Mouse (Mus musculus): ENCODE measurements around the gene Hist1h2ac. TPM values are rescaled to one million over a fixed set of nuclear protein-coding genes. Genes with fewer than 3 reads are reported as not detected.
"Not testable (repeated sequence)": the region's sequence is repeated elsewhere in the genome, so short reads cannot be mapped to it uniquely, and the experiment has no call there.

Gene Hist1h2ac
- polyA plus RNA-seq (2015; fragmentation: Nextera tagmentation; extraction: Ambion mirVana) = 0.26 and 0.54 TPM in 2 replicates

- peaks cover 21% of the 10 kb centered on the region for H3K4me1 ChIP-seq
- WGBS = under 1% methylated on average over 32 of the region's 32 CpGs
Observed at GRCm38 (mm10) chr13:23683755-23684281, at the start of gene Hist1h2ac, which contains the start of gene Hist1h2bc. Hist1h2ac (minus strand) TSS chr13:23683948. Hist1h2bc (plus strand) TSS chr13:23684199.

GRCm38 (mm10) chr13:23732156-23732804 lies 48.5 kb upstream of the Hist1h2ac start:
- H3K4me1 ChIP-seq = no peaks in the 10 kb centered on the region
- no peaks in the 10 kb centered on the region for H3K36me3 ChIP-seq
- ATAC-seq (ENCODE audit: low FRiP score) = peak; percentile 65
- H3K4me2 ChIP-seq = no peak overlapping the region
- WGBS = 23% methylated on average over 8 of the region's 8 CpGs
- no peaks in the 10 kb centered on the region for H3K27me3 ChIP-seq (replicated peaks)
- H3K4me3 ChIP-seq (replicated peaks) = no peak overlapping the region
- no peaks in the 10 kb centered on the region for H3K9me3 ChIP-seq (replicated peaks)
- H3K9ac ChIP-seq (replicated peaks) = no peak overlapping the region
- H3K27ac ChIP-seq (replicated peaks) = no peak overlapping the region

More at GRCm38 (mm10) chr13:23683755-23684281, at the start of gene Hist1h2ac, which contains the start of gene Hist1h2bc:
- peak within 1 kb of the TSS; percentile 47 for H3K4me3 ChIP-seq (replicated peaks)
- H3K36me3 ChIP-seq = no peaks in the 10 kb centered on the region
- H3K9me3 ChIP-seq (replicated peaks) = no peaks in the 10 kb centered on the region
- H3K27ac ChIP-seq (replicated peaks) = peak within 1 kb of the TSS; percentile 93
- peak within 1 kb of the TSS; percentile 62 for H3K9ac ChIP-seq (replicated peaks)
- peak; percentile 99 for ATAC-seq (ENCODE audit: low FRiP score)
- H3K27me3 ChIP-seq (replicated peaks) = no peaks in the 10 kb centered on the region
- peak within 1 kb of the TSS; percentile 78 for H3K4me2 ChIP-seq

- no peak for ATAC-seq (ENCODE audit: low FRiP score)
- Histone ChIP-seq H3K36me3 (no peaks in the 10 kb centered on the region), H3K4me1 (no peaks in the 10 kb centered on the region), H3K27me3 (replicated peaks) (no peaks in the 10 kb centered on the region), H3K4me2 (no peak overlapping the region), H3K27ac (replicated peaks) (no peak overlapping the region), H3K4me3 (replicated peaks) (no peak overlapping the region), H3K9me3 (replicated peaks) (no peaks in the 10 kb centered on the region), H3K9ac (replicated peaks) (no peak overlapping the region)
- WGBS = 36% methylated on average over 8 of the region's 8 CpGs
Observed at GRCm38 (mm10) chr13:23730479-23730878, 46.7 kb upstream of the Hist1h2ac start.

GRCm38 (mm10) chr13:23729706-23730105 lies 46.0 kb upstream of the Hist1h2ac start:
- H3K36me3 ChIP-seq = no peaks in the 10 kb centered on the region
- no peaks in the 10 kb centered on the region for H3K27me3 ChIP-seq (replicated peaks)
- H3K4me2 ChIP-seq = no peak overlapping the region
- no peak overlapping the region for H3K4me3 ChIP-seq (replicated peaks)
- ATAC-seq (ENCODE audit: low FRiP score) = no peak
- no peaks in the 10 kb centered on the region for H3K9me3 ChIP-seq (replicated peaks)
- no peak overlapping the region for H3K27ac ChIP-seq (replicated peaks)
- H3K4me1 ChIP-seq = no peaks in the 10 kb centered on the region
- WGBS = 89% methylated on average over 5 of the region's 5 CpGs
- no peak overlapping the region for H3K9ac ChIP-seq (replicated peaks)

GRCm38 (mm10) chr13:23729192-23729525 lies 45.4 kb upstream of the Hist1h2ac start:
- no peak overlapping the region for H3K4me2 ChIP-seq
- H3K27ac ChIP-seq (replicated peaks) = no peak overlapping the region
- ATAC-seq (ENCODE audit: low FRiP score) = no peak
- WGBS = 92% methylated on average over 9 of the region's 9 CpGs
- H3K4me1 ChIP-seq = no peaks in the 10 kb centered on the region
- H3K9ac ChIP-seq (replicated peaks) = no peak overlapping the region
- no peaks in the 10 kb centered on the region for H3K36me3 ChIP-seq
- H3K4me3 ChIP-seq (replicated peaks) = no peak overlapping the region
- H3K27me3 ChIP-seq (replicated peaks) = no peaks in the 10 kb centered on the region
- H3K9me3 ChIP-seq (replicated peaks) = no peaks in the 10 kb centered on the region

- Histone ChIP-seq H3K9ac (replicated peaks) (no peak overlapping the region), H3K9me3 (replicated peaks) (no peaks in the 10 kb centered on the region), H3K36me3 (no peaks in the 10 kb centered on the region), H3K4me3 (replicated peaks) (no peak overlapping the region), H3K27me3 (replicated peaks) (no peaks in the 10 kb centered on the region), H3K4me2 (no peak overlapping the region), H3K4me1 (no peaks in the 10 kb centered on the region), H3K27ac (replicated peaks) (no peak overlapping the region)
- WGBS = 90% methylated on average over 18 of the region's 18 CpGs
- no peak for ATAC-seq (ENCODE audit: low FRiP score)
Observed at GRCm38 (mm10) chr13:23728472-23729191, 44.9 kb upstream of the Hist1h2ac start.

- WGBS = 0% methylated on average over 1 of the region's 1 CpGs
- H3K9ac ChIP-seq (replicated peaks) = no peak overlapping the region
- H3K9me3 ChIP-seq (replicated peaks) = no peaks in the 10 kb centered on the region
- H3K4me3 ChIP-seq (replicated peaks) = no peak overlapping the region
- no peaks in the 10 kb centered on the region for H3K27me3 ChIP-seq (replicated peaks)
- no peak overlapping the region for H3K27ac ChIP-seq (replicated peaks)
- H3K4me2 ChIP-seq = no peak overlapping the region
- no peak for ATAC-seq (ENCODE audit: low FRiP score)
- H3K36me3 ChIP-seq = no peaks in the 10 kb centered on the region
- H3K4me1 ChIP-seq = no peaks in the 10 kb centered on the region
Observed at GRCm38 (mm10) chr13:23725213-23725612, 41.5 kb upstream of the Hist1h2ac start.

- no peak overlapping the region for H3K27ac ChIP-seq (replicated peaks)
- H3K27me3 ChIP-seq (replicated peaks) = no peaks in the 10 kb centered on the region
- no peak overlapping the region for H3K9ac ChIP-seq (replicated peaks)
- ATAC-seq (ENCODE audit: low FRiP score) = no peak
- no peak overlapping the region for H3K4me3 ChIP-seq (replicated peaks)
- H3K4me2 ChIP-seq = no peak overlapping the region
- no peaks in the 10 kb centered on the region for H3K4me1 ChIP-seq
- H3K9me3 ChIP-seq (replicated peaks) = no peaks in the 10 kb centered on the region
- no peaks in the 10 kb centered on the region for H3K36me3 ChIP-seq
- WGBS = 98% methylated on average over 4 of the region's 4 CpGs
Observed at GRCm38 (mm10) chr13:23724239-23724638, 40.5 kb upstream of the Hist1h2ac start.

- 19% methylated on average over 2 of the region's 2 CpGs for WGBS
- ATAC-seq (ENCODE audit: low FRiP score); H3K4me1 ChIP-seq; H3K9me3 ChIP-seq (replicated peaks); H3K27me3 ChIP-seq (replicated peaks); H3K4me2 ChIP-seq; H3K4me3 ChIP-seq (replicated peaks); H3K27ac ChIP-seq (replicated peaks); H3K36me3 ChIP-seq; H3K9ac ChIP-seq (replicated peaks): not testable (repeated sequence)
Observed at GRCm38 (mm10) chr13:23717593-23718245, 34.0 kb upstream of the Hist1h2ac start.

- Histone ChIP-seq H3K9me3 (replicated peaks) (no peaks in the 10 kb centered on the region), H3K27ac (replicated peaks) (no peak overlapping the region), H3K9ac (replicated peaks) (no peak overlapping the region), H3K4me3 (replicated peaks) (no peak overlapping the region), H3K4me2 (no peak overlapping the region), H3K36me3 (no peaks in the 10 kb centered on the region), H3K4me1 (no peaks in the 10 kb centered on the region), H3K27me3 (replicated peaks) (no peaks in the 10 kb centered on the region)
- 61% methylated on average over 11 of the region's 11 CpGs for WGBS
- no peak for ATAC-seq (ENCODE audit: low FRiP score)
Observed at GRCm38 (mm10) chr13:23717176-23717575, 33.4 kb upstream of the Hist1h2ac start.

- no peaks in the 10 kb centered on the region for H3K27me3 ChIP-seq (replicated peaks)
- no peaks in the 10 kb centered on the region for H3K36me3 ChIP-seq
- no peaks in the 10 kb centered on the region for H3K9me3 ChIP-seq (replicated peaks)
- no peak overlapping the region for H3K27ac ChIP-seq (replicated peaks)
- no peak overlapping the region for H3K4me3 ChIP-seq (replicated peaks)
- 89% methylated on average over 5 of the region's 5 CpGs for WGBS
- no peak overlapping the region for H3K4me2 ChIP-seq
- H3K9ac ChIP-seq (replicated peaks) = no peak overlapping the region
- ATAC-seq (ENCODE audit: low FRiP score) = no peak
- H3K4me1 ChIP-seq = no peaks in the 10 kb centered on the region
Observed at GRCm38 (mm10) chr13:23716261-23717042, 32.7 kb upstream of the Hist1h2ac start.
